Mouse (Mus musculus) forebrain, embryonic 10.5 days (tissue): ENCODE results near the gene Ssu2. TPM values are rescaled to one million over a fixed set of nuclear protein-coding genes. Genes with fewer than 3 reads are reported as not detected.

Experiments used
- DNase-seq: peaks from one replicate; pipeline ENCODE4 v3.0.0-alpha.2; 2017; ENCODE audit warnings: low spot score; ENCODE audit errors: extremely low spot score
- H3K27ac ChIP-seq: fragments of 300-500 bp; sonication (generic); 2 replicates; pipeline ENCODE4 v1.5.1; 2016; ENCODE audit warnings: mild to moderate bottlenecking
- H3K27me3 ChIP-seq: fragments of 300-500 bp; sonication (generic); 2 replicates; pipeline ENCODE4 v1.6.1; 2016; ENCODE audit warnings: mild to moderate bottlenecking; ENCODE audit not compliant: poor library complexity, severe bottlenecking
- H3K36me3 ChIP-seq: fragments of 300-500 bp; sonication (generic); replicated peaks from 2 replicates; pipeline ENCODE4 v1.6.1; 2016; ENCODE audit warnings: mild to moderate bottlenecking, moderate library complexity
- H3K4me1 ChIP-seq: fragments of 300-500 bp; sonication (generic); 2 replicates; pipeline ENCODE4 v1.6.1; 2016
- H3K4me3 ChIP-seq: fragments of 300-500 bp; sonication (generic); 2 replicates; pipeline ENCODE4 v1.5.1; 2016; ENCODE audit warnings: mild to moderate bottlenecking, moderate library complexity
- H3K9me3 ChIP-seq: fragments of 300-500 bp; sonication (generic); 2 replicates; pipeline ENCODE4 v1.6.1; 2016; ENCODE audit warnings: mild to moderate bottlenecking, moderate library complexity
- WGBS: fragments of 180-500 bp; shearing (Covaris S2); methylation state at CpG from one replicate; pipeline ENCODE4 v1.1.7; 2016; 5-methylcytosine and 5-hydroxymethylcytosine counted together
- polyA plus RNA-seq: library from polyadenylated mRNA; unstranded; fragments of >200 nt; fragmentation: Nextera tagmentation; extraction: Ambion mirVana; gene quantifications from 2 replicates; pipeline ENCODE4 v1.2.1, GENCODE M21; 2016

Gene Ssu2
- polyA plus RNA-seq, 1 experiment from 2014 or later, result 0.55 TPM

DNA sequence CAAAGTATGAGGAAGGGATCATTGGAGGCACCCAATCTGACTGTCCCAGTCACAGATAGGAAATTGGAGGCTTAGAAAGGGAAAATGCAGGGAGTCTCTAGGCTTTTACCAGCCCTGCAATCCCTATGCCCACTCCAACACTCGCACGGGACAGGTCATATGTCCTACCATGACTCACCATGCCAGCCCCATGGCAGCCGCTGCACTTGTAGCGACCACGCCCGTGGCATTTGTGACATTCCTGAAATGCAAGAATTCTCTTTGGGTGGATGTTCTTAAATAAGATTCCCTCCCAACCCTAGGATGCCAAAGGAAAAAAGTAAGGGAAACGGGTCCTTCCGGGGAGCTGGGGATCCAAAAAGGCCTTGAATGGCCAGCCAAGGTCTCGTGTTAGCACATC is 8.8 kb downstream of the Ssu2 start:
- Histone ChIP-seq H3K27ac (no peak overlapping the region), H3K4me1 (peaks cover 8% of the 10 kb centered on the region), H3K27me3 (no peaks in the 10 kb centered on the region), H3K4me3 (no peak overlapping the region), H3K9me3 (no peaks in the 10 kb centered on the region), H3K36me3 (no peaks in the 10 kb centered on the region)
- DNase-seq, result no peak
- WGBS, result 91% methylated on average over 9 of the region's 9 CpGs

DNA sequence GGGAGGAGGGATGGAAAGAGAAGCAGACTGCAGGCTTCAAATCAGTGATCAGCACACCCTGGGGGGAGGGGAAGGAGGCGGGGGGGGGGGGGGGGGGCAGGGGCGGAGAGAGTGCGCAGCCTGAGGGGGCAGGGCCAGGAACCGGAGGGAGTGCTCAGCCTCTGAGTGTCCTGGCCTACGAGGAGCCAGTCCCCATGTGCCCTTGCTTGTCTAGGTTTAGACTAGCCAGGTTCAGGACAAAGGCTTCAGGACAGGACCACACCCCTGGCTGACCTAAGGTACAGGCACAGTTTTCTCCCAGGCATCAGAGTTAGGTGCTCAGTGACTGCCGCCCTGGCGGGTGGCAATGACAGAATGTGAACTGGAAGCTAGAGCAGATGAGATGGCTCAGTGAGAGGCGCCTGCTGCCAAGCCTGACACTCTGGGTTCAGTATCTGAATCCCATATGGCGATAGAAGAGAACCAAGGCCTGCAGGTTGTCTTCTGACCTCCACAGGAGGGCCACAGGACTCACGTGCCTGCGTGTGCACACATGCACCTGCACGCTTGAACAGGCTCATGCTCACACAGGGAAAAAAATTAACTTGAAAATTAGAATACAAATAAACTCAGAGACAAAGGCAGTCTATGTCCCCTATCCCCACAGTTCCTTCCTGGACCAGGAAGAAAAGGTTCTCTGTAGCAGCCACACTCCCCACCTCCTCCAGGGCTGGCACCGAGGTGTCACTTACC is 12.0 kb downstream of the Ssu2 start:
- peaks cover 8% of the 10 kb centered on the region for H3K4me1 ChIP-seq
- H3K4me3 ChIP-seq, result no peak overlapping the region
- H3K27ac ChIP-seq, result no peak overlapping the region
- H3K9me3 ChIP-seq, result no peaks in the 10 kb centered on the region
- 65% methylated on average over 10 of the region's 13 CpGs for WGBS
- no peak for DNase-seq
- H3K27me3 ChIP-seq, result no peaks in the 10 kb centered on the region
- H3K36me3 ChIP-seq, result no peaks in the 10 kb centered on the region

DNA sequence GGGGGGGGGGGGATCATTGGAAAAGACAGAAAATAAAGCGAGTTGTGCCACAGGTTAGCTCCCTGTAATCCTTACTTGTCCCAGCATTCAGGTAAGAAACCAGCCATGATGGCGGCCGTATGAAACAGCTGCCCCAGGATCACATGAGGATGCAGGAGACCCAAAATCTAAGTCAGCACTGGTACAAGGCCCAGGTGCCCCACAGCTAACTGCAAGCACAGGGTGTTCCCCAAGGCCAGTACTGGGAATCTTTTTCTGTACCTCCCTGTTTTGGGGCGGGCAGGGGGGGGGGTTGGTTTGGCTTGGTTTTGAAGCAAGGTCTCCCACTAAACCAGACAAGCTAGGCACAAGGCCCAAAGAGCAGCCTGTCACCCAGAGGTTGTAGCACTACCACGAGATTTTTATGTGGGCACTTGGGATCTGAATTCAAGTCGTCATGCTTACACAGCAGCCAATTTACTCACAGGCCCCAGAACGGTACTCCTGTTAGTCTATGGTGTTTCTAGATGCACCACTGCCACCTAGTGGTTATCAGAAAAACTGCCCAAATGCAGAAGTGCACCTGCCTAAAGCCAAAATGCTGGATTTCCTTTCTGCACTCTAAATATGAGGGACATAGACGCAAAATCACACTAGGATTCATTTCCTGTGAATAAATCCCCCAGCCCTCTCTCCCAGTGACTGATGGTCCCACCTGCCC is 13.8 kb downstream of the Ssu2 start:
- Histone ChIP-seq H3K4me1 (peaks cover 8% of the 10 kb centered on the region), H3K4me3 (no peak overlapping the region), H3K27me3 (no peaks in the 10 kb centered on the region), H3K27ac (no peak overlapping the region), H3K9me3 (no peaks in the 10 kb centered on the region), H3K36me3 (no peaks in the 10 kb centered on the region)
- 46% methylated on average over 8 of the region's 8 CpGs for WGBS
- DNase-seq, result peak; percentile 43

DNA sequence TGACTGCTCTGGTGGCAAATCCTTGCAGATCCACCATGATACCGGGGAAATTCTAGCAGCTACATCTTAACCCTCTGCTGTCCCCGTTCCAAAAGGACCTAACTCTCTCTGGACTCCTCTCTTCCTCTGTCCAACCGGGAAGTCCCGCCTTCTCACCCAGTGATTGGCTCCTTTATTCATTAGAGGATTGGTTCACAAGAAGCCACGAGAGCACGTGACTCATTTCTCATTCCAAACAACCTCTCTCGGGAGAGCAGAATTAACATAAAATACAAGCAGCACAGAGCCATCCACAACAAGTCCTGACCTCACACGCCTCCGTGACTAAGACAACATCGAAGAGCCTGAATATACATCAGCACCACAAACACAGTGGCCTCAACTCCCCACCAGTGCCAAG is 22.5 kb downstream of the Ssu2 start:
- Histone ChIP-seq H3K4me3 (no peak overlapping the region), H3K27me3 (no peaks in the 10 kb centered on the region), H3K9me3 (no peaks in the 10 kb centered on the region), H3K36me3 (no peaks in the 10 kb centered on the region), H3K27ac (no peak overlapping the region), H3K4me1 (no peaks in the 10 kb centered on the region)
- DNase-seq, result no peak
- WGBS, result 90% methylated on average over 10 of the region's 10 CpGs

DNA sequence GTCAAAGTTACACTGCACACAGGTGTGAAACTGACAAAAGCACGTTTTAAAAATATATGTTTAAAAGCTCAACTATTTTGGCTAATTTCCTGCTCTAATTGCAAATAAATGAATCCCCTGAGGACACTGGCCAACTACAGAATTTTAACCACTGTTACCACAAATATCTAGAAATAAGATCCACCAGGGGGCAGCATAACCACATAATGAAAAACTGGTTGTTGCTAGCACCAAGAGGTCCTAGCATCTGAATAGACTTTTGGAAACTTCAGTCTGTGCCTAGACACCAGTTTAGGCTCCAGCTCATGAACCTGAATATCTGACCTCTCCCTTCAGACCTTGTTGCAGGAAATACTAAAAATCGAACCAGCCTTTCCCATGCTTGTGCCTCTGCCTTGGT is 23.2 kb downstream of the Ssu2 start:
- WGBS, result 48% methylated on average over 2 of the region's 2 CpGs
- Histone ChIP-seq H3K27me3 (no peaks in the 10 kb centered on the region), H3K4me3 (no peak overlapping the region), H3K36me3 (no peaks in the 10 kb centered on the region), H3K4me1 (no peaks in the 10 kb centered on the region), H3K27ac (no peak overlapping the region), H3K9me3 (no peaks in the 10 kb centered on the region)
- no peak for DNase-seq

DNA sequence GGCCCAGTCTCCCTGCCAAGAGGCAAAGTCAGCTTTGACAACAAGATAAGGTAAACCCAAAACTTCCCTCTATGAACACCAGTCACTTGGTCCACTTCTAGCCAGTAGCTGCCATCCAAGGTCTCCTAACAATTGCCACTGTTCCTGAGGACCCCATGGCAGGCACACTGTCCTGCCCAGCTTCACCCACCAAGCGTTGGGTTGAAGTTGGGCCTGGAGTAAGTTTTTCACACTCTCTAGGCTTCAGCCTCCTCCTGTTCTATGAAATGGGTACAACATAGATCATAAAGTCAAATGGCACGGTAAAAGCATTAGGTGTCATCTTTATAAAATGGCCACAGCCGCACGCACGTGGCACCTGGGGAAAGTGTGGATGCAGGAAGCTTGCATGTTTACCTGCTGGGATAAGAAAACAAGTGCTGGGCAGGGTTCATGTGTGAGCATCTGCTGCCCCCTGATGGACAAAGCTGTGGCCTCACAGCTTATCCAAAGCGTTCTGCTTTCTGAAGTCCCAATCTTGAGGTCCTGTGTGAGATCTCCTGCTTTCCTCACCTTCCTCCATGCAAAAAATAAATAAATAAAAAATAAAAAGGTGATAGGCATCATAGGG is 25.4 kb downstream of the Ssu2 start:
- H3K27ac ChIP-seq, result no peak overlapping the region
- 47% methylated on average over 6 of the region's 6 CpGs for WGBS

DNA sequence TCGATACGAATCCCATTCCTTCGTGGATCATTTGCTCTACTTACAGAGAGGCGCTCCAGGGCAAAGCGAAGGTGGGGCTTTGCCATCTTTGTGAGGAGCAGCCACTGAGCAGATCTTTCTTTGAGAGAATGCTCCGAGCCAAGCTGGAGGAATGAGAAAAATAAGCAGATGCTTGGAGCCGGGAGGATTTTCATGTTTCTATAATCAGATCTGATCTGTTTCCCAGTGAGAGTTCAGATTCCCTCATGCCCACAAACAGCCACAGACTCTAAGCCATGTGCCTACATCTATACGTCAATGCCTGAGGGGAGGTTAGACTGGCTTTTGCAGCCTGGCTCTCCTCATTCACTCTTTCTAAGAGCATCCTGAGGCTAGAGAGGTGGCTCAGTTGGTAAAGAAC is 27.1 kb downstream of the Ssu2 start:
- Histone ChIP-seq H3K4me3 (no peak overlapping the region), H3K9me3 (no peaks in the 10 kb centered on the region), H3K27me3 (no peaks in the 10 kb centered on the region), H3K4me1 (no peaks in the 10 kb centered on the region), H3K36me3 (no peaks in the 10 kb centered on the region), H3K27ac (no peak overlapping the region)
- WGBS, result 89% methylated on average over 8 of the region's 8 CpGs
- no peak for DNase-seq

More for the DNA sequence above, 25.4 kb downstream of the Ssu2 start:
- no peaks in the 10 kb centered on the region for H3K27me3 ChIP-seq
- peak; percentile 31 for DNase-seq
- no peaks in the 10 kb centered on the region for H3K4me1 ChIP-seq
- H3K4me3 ChIP-seq, result no peak overlapping the region
- H3K36me3 ChIP-seq, result no peaks in the 10 kb centered on the region
- no peaks in the 10 kb centered on the region for H3K9me3 ChIP-seq

DNA sequence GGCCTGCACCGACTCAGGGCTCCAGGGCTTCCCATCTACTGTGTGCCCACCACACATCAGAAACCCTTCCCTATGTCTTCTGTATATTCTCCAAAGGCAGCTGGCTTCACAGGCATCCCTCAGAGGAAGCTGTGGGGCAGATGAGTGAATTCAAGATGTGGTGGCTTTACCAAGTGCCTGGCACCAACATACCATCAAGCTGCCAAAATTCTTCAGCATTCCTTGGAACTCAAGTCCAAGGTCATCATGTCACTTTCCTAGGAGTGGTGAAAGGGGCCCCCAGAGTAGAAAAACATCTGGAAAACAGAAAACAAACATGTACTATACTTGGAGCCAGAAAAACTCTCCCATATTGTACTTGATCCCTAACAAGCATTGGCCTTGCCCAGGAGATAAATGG is 28.5 kb downstream of the Ssu2 start:
- Histone ChIP-seq H3K36me3 (no peaks in the 10 kb centered on the region), H3K27ac (no peak overlapping the region), H3K4me1 (no peaks in the 10 kb centered on the region), H3K9me3 (no peaks in the 10 kb centered on the region), H3K4me3 (no peak overlapping the region), H3K27me3 (no peaks in the 10 kb centered on the region)
- no peak for DNase-seq
- WGBS, result 88% methylated on average over 1 of the region's 1 CpGs

DNA sequence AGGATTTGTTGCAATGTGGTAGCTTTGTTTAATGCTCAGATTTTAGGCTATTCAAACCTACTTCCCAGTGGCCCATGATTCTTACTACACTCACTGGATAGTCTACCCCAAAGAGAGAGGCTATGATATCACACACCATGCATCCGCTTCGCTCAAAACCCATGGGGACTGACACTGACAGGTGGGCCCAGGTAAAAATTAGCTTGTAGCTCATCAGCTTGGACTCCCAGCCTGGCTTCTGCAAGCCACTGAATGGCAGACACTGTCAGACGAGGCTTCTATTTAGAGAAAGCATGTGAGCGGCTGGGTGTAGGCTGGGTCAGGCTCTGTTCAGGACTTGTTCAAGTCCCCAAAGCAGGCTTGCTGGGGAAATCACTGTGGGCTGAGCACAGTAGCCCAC is 37.4 kb downstream of the Ssu2 start:
- H3K27me3 ChIP-seq, result no peaks in the 10 kb centered on the region
- 93% methylated on average over 4 of the region's 4 CpGs for WGBS
- no peak overlapping the region for H3K4me3 ChIP-seq
- H3K9me3 ChIP-seq, result no peaks in the 10 kb centered on the region
- H3K27ac ChIP-seq, result no peak overlapping the region
- H3K36me3 ChIP-seq, result no peaks in the 10 kb centered on the region
- no peak for DNase-seq
- H3K4me1 ChIP-seq, result no peaks in the 10 kb centered on the region

DNA sequence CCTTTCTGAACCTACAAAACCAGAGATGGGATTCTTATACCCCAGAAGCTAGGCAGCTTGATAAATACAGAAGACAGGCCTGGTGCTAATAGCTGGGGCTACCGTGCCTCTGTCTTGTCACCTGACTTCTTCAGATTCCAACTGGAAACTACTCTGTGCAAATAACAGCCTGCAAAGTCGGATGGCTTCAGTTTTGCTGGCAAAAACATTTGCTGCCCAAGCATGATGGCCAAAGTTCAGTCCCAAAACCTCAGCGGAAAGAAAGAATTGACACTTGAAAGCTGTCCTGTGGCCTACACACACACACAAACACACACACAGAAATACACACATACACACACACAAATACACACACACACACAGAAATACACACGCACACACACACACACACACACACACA is 48.8 kb downstream of the Ssu2 start:
- no peak overlapping the region for H3K27ac ChIP-seq
- H3K36me3 ChIP-seq, result no peaks in the 10 kb centered on the region
- 86% methylated on average over 4 of the region's 4 CpGs for WGBS
- no peak for DNase-seq
- no peaks in the 10 kb centered on the region for H3K4me1 ChIP-seq
- no peak overlapping the region for H3K4me3 ChIP-seq
- H3K9me3 ChIP-seq, result no peaks in the 10 kb centered on the region
- H3K27me3 ChIP-seq, result no peaks in the 10 kb centered on the region

DNA sequence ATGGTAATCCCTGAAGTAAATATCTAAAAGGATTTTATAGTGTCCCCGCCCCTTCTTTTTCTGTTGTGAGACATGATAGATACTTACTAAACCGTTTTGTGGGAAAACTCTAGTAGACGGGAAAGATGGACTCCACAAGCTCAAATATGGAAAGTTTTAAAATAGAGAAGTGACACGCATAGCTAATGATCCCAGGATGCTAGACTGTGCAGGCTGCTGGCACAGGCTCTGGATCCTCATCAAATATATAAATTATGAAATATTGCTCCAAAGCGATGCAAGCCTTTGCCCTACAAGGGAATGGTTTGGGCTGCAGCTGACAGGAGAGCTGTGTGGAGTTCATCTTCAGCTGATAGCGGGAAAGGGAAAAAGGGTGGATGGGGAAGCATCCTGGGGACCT is 50.2 kb downstream of the Ssu2 start:
- Histone ChIP-seq H3K4me3 (no peak overlapping the region), H3K36me3 (no peaks in the 10 kb centered on the region), H3K27ac (no peak overlapping the region), H3K27me3 (no peaks in the 10 kb centered on the region), H3K9me3 (no peaks in the 10 kb centered on the region), H3K4me1 (no peaks in the 10 kb centered on the region)
- WGBS, result 90% methylated on average over 6 of the region's 6 CpGs
- no peak for DNase-seq

DNA sequence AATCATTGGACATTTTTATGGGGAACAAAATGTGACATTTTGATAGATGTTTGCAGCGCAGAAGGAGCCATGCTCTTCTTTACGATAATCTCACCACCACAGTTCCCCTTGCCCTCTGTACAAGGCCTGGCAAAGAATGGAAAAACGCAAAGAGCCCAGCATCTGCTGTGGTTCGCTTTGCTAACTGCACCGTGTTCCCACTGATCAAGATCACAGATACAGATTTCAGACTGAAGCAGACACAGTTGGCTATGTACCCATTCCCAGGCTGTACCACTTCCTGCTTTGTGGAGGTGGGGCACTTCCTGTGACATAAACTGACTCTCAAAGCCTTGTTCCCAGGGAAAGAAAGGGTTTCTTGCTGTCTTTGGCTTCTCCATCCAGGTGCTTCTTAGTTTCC is 53.9 kb downstream of the Ssu2 start:
- WGBS, result 89% methylated on average over 5 of the region's 5 CpGs
- Histone ChIP-seq H3K27ac (no peak overlapping the region), H3K27me3 (no peaks in the 10 kb centered on the region), H3K9me3 (no peaks in the 10 kb centered on the region), H3K36me3 (no peaks in the 10 kb centered on the region), H3K4me1 (peaks cover 19% of the 10 kb centered on the region), H3K4me3 (no peak overlapping the region)
- no peak for DNase-seq

DNA sequence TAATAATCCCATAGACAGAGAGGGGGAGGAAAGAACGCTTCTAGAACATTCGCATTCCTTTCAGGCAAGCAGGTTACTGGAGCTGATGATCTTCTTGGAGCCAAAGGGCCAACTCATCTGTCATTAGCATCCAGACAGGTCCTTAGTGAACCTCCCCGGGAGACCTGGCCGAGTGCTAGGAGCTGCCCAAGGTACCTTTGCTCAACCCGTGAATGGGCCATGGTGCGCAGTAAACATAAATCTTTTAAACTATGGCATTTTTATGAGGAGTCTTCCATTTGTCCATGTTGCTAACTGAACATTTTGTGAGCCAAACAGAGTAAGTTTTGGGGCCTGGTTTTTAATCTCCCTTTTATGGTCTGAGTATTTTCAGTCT is 56.6 kb downstream of the Ssu2 start:
- H3K9me3 ChIP-seq, result no peaks in the 10 kb centered on the region
- H3K27me3 ChIP-seq, result no peaks in the 10 kb centered on the region
- H3K27ac ChIP-seq, result 0 out of 2 replicates have a peak overlapping the region, but pooled peaks have one; percentile 12
- H3K4me1 ChIP-seq, result peaks cover 19% of the 10 kb centered on the region
- DNase-seq, result no peak
- no peaks in the 10 kb centered on the region for H3K36me3 ChIP-seq
- no peak overlapping the region for H3K4me3 ChIP-seq
- 84% methylated on average over 6 of the region's 6 CpGs for WGBS
